Mouse (Mus musculus) cerebellum, adult 18-20 months (tissue): ENCODE measurements at regions not wholly inside any gene's neighbourhood (a gene's known extent, or its start where the extent isn't known, plus 50 kb on each side); places are given as distances from the start of the nearest gene placed in this dataset.

Experiments used
- DNase-seq, 2 experiments: peaks; one replicate each; pipeline ENCODE4 v3.0.0; 2021

DNA sequence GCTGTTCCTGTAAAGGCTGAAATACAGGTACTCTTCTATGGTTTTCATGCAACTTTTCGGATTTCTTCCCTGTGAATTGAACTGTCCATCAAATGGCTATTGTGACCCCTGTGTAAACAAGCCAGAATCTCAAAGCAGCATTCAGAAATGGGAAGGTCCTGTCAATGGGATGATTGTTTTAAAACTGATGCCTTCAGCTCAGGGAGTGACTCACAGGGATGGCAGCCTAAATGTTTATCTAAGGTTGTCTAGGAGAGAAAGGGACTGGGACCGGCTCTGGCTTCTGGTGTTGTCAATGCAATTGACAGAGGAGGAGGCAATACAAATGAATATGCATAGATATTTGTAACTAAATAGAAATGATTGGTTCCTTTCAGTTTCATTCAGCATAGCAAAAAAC, 421.3 kb downstream of the Epha4 start:
- DNase-seq: no peak

DNA sequence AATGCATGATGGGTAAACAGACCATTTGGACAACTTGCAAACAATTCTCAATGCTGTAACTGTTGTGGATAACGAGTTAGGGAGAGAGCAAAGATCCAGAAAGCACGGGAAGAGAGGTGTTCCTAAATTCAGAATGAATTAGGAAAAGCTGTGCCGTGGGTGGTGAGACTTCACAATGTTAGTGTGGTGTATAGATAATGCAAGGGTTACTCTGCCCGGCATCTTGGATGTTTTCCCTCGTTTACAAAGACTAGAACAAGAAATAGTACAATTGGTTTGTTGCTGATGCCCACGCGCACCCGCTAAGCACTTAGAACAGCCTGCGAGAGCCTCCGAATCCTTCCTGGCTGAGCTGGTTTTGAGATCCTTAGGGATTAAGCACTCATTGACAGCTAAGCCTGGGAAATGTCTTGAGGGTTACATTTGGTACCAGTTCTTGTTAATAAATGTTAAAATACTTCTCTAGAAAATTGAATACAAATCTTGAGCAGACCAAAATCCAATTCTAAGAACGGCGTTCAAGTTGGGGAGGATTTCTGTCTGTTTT, 413.1 kb downstream of the Epha4 start:
- DNase-seq: no peak

DNA sequence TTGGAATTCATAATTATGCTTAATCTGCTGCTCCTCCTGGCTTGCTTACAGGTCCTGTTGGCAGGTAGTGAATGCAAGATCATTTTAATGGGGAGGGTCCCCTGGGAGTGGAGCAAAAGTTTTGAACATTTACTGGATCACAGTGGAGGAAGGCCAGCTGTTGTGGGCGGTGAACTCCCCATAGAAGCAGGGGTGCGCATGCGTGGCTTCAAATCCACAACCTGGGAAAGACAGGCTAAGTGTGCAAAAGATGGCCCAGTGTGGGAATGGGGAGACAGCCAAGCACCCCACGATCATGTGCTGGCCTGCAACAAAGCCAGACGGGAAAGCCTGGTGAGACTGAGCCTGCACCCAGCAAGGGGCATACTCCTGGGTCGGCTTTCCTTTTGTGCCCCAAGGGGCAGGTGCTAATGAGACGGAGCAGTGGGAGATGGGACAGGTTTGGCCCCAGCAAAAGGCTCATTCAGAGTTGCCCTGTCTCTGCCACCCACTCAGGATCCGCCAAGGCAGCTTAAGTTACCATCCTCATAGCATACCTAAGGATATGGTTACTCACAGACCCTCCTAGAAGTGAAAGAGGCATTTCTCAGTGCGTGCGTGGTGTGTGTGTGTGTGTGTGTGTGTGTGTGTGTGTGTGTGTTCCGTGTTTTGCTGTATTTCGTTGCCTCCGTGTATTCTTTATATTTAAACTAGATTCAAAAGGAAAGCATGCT, 412.3 kb downstream of the Epha4 start:
- DNase-seq: peak; percentile 15 to 33

DNA sequence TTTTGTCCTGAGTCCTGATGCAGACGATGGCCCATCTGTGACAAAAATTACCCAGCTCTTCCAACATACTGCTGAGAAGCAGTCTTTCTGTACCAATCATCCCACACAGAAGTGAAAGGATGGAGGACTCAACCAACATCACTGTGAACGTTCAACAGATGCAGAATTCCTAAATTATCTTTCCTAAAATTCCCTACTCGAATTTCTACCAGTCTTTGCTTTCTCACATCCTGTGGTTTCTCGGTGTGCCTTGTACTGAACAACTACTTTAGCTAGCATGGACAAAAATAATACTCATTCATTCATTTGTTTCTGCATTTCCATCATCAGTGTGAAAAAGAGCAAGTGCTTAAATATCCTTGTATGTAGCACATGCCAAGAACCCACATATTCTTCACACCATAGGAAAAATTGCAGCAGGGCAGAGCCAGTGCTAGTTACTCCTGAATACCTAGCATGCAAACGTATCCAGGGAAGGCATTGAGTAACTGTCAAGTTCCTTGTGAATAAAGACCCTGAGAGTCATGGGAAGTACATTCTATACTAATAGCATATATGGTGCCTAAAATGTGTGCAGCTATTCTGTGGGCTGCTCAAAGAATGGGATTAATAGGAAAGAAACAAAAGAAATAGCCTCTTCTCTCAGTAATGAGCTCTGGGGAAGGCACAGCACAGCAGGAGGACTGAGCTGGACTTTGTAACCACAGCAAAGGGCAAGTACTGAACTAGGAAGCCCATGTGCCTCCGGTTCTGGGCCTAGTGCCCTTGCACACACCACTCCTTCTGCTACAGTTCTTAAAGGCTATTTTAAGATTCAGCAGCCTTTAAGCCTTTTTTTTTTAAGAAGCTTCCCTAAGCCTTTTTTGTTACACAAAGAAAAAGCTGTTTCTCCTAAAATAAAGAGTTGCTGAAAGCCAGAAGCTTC, 404.8 kb downstream of the Epha4 start:
- no peak for DNase-seq

DNA sequence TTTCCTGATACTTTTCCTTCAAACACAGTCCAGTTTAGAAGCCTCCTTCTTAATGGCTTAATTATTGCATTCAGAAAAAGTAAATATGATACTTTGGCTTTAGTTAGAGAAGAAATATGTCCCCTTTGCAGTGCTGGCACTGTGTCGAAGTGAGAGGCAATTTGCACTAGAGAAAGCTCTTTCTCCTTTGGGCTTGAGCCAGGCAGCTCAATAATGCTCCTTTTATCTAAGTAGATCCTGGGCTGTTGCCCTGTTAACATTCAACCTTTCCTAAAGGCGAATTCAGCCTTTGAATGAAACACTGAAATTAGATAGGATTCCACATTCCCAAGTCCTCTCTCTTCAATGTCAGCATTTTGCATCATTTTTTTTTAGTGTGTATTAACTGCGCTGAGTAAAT, 386.5 kb downstream of the Epha4 start:
- no peak for DNase-seq

DNA sequence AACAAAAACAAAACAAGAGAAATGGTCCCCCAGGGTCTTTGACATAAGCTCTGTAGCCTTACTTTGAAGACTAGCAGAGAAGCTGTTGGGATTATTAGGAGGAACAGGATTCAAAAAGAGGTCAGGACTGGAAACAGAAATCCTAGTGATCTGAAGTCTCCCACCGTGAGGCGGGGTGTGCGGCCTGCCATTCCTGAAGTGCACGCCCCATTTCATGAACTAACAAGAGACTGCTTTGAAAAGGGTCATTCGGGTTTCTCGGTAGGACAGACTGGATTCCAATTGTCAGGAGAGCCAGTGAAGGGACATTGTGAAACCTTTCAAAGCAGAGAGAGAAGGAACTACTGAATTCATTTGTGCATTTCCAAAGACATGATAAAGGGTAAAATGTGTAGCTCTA, 377.2 kb downstream of the Epha4 start:
- no peak for DNase-seq

DNA sequence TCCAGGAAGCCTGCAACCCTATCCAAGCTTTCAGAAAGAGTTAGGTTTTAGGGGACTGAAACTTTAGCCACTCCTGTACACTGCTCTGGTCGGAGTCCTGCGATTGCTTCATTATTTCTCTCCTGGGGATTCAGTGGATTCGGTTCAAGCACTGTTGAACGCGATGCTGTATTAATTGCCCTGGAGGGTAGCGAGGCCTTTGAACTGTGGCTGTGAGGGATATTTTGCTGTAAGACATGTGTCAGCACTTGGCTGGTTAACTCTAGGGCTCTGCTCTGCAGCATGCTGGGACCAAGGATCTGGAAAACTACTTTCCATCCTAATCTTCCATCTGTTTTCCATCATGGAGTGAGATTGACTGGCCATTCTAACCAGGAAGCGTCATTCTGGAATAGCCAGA, 374.0 kb downstream of the Epha4 start:
- DNase-seq: no peak

DNA sequence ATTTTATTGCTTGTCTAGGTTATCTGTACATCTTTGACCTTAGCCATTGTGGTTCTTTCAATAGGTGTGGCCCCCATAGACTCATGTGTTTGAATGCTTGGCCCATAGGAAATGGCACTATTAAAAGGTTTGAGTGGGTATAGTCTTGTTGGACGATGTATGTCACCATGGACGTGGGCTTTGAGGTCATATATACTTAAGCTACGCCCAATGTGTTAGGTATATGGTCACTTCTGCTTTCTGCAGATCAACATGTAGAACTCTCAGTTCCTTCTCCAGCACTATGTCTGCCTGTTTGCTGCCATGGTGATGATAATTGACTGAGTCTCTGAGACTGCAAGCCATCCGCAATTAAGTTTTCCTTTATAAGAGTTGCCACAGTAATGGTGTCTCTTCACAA, 366.8 kb downstream of the Epha4 start:
- DNase-seq: no peak

DNA sequence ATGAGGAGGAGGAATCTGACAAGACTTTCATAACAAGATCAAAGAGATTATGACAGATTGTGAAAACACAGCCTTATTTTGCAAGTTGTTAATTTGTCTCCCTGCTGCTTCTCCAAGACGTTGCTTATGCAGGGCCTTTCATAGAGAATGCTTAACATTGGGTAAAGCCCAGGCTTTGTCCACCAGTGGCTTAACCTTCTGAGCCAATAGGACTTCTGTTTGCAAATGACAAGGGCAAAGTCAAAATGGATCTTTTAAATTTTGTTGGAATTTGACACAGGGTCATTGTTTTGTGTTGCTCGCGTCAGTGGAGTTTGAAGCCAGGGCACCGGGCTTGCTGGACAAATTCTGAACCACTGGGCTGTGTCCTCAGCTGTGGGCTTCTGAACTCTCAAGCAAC, 346.6 kb downstream of the Epha4 start:
- DNase-seq: no peak

DNA sequence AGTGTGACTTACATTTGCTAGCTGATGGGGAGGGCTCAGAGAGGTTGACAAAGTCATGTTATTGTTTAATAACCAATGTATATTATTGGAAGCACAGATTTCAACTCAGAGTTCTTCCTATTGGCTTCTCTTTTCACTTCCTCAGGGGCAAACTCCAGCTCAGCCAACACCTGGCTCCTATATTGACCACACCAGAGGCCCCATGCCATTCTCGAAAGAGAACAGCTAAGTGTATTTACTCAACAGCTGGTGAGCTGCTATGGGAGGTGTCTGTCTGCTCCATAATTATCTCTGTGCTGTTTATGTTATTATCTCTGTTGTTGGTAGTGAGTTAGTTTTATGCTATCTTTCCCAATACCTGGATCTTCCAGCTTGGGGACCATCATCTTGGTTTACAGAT, 342.4 kb downstream of the Epha4 start:
- DNase-seq: no peak

DNA sequence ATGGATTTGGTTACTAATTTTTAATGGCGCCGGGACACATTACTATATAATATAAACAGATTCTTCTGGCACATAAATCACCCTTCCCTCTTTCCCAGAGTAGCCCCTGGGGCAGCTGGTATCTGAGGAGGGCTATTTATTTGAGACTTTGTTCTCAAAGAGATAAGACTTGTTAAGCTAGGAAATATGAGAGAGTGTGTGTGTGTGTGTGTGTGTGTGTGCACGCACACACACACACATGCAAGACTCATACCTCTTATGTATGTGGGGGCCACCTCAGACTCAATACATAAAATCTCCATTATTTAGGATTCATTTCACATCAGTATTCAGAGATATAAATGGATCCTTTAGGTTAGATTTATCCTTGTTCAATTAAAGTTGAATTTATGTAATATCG, 340.1 kb downstream of the Epha4 start:
- no peak for DNase-seq

DNA sequence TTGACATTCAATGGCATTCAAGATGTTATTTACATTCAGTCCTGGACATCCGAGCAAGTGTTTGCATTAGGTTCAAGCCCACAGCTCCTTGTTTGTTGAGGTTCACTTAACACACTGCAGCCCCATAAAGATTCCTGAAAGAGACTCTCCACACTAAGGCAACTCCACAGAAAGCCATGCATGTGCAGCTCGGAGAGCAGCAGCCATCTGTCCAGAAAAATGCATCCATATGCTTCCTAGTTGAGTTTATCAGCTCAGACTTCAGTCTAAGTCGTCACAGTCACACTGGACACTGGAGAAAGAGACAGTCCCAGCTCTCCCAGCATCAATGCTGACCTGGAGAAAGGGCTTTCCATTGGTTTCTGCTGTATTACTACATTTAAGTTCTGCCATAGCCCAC, 339.7 kb downstream of the Epha4 start:
- DNase-seq: no peak

DNA sequence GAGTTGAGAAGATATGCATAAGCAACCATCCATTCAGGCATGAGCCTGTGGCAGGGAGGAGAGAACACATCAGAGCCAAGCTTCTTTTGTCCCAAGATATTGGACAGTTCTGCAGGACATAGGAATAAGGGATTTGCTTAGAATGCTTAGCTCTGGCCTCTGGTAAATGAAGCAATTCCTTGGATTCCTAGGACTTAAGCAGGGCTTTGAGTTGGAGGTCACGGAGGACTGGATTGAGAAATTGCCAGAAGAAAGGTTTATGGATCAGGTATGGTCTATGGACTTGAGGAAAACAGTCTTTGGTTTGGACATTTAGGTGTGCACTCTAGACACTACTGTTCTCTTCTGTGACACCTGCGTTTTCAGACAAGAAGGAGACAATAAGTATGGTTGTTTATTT, 338.4 kb downstream of the Epha4 start:
- no peak for DNase-seq

DNA sequence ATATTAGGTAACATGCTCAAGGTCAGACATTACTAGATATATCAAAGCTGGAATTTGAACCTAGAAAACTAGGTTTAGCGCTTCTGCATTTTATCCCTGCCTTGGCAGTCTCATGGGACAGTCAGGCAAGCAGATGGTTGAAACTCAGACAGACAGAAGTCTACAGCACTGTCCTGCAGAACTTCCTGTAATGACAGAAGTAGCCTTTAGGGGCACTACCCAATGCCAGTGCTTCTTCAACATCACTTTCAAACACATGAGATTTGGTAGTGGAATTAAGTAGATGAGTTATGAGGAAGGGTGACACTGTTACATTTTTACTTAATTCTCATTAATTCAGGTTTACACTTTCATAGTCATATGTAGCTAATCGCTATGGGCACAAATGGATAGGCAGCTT, 330.9 kb downstream of the Epha4 start:
- no peak for DNase-seq

DNA sequence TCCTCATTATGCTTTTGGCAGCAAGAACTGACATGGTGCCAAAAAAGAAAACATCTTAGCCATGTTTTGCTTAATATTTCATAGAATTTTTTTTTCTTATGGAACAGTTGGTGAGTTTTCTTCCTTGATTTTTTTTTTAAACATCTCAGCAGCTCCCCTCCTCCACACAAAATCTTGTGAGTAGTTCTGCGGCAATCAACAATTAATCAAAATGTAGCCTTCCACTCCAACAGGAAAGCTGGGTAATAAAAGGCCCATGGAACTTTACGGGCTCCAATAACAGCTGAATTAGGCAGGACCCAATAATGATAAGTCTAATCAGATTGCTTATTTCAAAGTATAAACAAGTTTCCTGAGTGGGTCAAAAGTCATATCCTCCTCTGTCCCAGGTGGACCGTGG, 324.7 kb downstream of the Epha4 start:
- DNase-seq: no peak

DNA sequence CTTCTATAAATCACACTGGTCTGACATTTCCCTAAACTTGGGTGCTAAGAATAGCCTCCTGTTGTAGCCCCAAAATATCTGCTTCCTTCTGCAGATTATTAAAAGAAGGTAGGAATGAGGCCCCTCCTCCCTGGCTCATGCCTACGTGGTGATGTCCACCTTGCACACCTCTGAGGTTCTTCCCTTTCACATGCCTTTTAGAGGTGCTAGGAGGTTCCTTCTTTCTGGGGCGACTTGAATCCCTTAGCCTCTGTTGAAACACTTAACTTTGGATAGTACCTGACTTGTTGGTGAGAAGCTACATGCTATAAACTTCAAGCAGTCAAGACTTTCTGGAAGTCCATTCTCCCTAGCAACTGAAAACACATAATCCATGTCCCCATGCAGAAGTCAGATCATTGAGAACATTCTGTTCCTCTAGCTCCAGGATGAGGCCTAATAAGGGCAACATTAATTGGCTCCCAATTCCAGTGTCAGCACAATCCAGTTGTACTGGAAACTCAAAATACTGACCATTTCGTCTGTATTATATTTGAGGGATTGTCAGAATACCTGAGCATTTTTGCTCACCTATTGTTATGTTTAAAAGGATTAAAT, 313.5 kb downstream of the Epha4 start:
- no peak for DNase-seq

DNA sequence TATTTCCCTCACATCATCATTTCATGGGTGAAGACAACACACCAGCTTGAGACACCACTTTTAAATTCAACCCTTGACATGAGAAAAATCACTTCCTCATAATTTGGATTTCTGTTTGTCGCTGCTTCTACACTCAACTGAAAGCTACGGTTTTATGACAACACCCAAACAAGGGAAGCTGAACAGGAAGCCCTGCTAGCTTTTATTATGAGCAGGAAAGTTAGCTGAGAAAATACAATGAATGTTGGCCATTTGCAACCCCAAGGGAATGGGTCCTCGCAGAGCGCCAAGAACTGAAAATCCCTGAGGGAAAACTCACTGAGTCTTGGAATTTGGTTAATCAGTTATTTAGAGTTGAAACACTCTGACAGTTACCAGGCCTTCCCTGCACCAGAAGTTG, 311.9 kb downstream of the Epha4 start:
- DNase-seq: no peak

DNA sequence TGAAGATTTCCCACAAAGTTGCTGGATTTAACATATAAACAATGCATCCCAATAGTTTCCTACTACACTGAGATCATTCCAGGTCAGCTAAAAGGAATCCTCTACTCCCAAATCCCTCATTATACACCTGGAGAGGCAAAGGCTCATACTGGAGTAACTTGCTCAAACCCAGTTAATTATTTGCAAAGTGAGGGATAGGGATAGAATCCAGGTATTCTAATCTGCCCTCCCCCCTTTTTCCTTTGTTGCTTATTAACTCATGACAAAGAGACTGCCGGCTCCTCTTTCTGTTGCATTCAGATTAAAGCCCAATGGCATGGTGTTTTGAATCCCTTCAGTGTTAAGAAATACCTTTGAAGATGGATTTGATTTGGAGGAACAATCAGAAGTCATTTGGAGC, 308.4 kb downstream of the Epha4 start:
- no peak for DNase-seq

DNA sequence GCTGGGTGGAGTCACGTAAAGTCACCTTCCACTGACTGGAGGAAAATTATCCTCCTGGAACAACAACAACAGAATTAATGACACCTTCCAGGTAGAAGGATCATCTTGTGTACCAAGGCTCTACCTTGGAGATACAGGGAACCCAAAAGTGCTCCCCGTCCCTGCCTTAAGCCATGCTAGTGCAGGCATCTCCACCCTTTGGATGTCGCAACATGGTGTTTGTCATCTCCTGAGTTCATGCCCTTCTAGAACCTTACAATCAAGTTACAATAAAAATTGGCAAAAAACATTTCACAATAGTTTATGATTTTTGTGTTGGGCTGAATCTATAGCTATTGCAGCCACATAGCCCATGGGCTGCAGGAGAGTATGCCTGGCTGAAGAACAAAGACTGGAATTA, 305.5 kb downstream of the Epha4 start:
- DNase-seq: no peak

DNA sequence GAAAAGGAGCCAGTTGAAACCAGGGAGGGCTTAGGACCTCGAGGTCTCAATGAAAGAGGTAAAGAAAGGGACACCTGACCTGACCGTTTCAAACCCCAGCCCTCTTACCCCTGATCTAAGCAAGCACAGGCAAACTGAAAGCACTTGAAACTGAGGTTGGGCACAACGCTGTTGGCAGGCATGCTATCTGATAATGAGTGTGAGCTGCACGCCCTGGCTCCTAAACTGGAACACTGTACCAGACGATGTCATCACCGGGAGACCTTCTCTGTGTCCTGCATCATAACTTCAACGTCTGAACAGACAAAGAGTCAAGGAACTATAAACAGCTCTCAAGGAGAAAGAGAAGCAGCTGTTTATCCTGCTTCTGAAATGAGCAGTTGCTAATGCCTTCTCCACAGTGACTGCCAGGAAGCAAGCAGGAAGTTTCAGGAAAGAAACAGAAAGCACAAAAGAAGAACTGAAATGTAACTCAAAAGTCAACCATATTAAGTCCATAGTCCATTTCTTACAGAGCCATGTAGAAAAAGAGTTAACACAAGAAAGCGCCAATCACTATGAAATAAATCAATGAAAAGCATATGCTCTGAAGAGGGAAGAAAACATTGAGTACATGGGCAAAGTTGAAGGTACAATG, 301.3 kb downstream of the Epha4 start:
- DNase-seq: no peak

DNA sequence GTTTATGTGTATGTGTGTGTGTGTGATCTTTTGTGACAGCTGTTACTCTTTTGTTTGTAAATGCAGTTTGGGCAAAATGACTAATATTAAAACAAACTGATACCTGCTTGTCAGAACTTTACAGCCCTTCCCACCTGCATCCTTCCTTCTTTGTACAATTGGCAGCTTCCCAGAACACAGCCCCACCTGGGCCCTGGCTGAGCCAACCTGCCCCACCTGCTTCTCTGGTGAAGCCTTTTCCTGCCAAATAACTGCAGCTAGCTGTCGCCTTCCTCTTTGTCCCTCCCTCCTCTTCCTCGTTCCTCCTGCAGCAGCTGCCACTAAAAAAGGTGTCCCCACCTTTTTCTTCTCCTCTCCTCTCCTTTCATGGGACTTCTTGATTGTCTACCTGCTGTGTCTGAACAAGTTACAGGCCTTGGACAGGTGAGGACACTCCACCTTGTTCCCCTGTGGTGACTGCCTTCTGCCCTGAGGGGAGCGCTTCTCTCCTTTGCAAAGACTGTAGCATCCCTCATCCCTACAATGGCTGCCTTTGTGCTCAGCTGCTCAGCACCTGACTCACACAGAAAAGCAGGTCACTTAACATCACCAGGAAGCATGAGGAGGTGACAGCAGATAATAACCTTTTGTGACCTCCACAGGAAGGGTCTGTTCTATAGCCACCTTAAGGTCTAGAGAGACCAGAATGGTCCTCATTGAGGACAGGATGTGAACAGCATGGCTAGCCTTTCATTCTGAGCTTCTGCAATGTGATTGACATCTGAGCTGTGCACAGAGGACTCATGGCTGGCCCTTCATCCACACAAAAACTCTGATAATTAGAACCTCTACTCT, 295.2 kb downstream of the Epha4 start:
- no peak for DNase-seq

DNA sequence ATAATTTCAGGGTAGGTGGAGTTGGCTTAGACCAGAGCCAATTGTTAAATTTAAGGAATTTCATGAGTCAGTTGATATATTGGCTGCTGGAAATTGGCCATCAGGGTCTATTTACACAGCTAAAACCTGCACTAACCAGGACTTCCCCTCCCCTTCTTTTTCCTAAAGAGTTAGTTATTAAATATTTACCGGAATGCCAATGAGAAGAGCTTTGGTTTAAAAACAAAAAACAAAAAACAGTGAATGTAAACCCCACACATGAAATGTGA, 294.6 kb downstream of the Epha4 start:
- no peak for DNase-seq

DNA sequence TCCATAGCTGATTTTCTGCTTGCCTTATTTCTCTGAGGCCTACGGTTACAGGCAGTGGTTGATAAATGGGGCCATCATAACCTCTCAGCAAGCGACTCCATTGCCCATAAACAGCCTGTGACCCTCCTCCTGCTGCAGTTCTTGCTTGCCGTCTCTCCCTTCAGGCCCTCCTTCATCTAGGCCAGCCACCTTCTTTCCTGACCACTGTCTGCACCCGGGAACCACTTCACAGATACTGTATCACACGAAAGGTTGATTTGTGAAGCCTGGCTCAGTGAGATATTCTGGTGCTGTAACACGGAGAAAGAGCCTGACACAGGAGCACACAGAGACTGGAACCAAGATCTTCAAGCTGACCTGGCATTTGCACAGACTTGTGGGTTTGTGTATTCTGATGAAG, 294.1 kb downstream of the Epha4 start:
- DNase-seq: no peak
